Mouse (Mus musculus) inflammation-experienced regulatory T-cells (primary cell): ENCODE measurements around the gene Spin1. TPM values are rescaled to one million over a fixed set of nuclear protein-coding genes. Genes with fewer than 3 reads are reported as not detected.

Source experiments
- polyA plus RNA-seq, 2 experiments: library from polyadenylated mRNA; unstranded; fragments of 100-300 nt; shearing (Covaris generic); gene quantifications; one replicate each; pipeline ENCODE4 v1.2.1; 2017

Spin1 gene
- polyA plus RNA-seq: 10 to 100 TPM; 48.6 to 51.5 TPM

DNA sequence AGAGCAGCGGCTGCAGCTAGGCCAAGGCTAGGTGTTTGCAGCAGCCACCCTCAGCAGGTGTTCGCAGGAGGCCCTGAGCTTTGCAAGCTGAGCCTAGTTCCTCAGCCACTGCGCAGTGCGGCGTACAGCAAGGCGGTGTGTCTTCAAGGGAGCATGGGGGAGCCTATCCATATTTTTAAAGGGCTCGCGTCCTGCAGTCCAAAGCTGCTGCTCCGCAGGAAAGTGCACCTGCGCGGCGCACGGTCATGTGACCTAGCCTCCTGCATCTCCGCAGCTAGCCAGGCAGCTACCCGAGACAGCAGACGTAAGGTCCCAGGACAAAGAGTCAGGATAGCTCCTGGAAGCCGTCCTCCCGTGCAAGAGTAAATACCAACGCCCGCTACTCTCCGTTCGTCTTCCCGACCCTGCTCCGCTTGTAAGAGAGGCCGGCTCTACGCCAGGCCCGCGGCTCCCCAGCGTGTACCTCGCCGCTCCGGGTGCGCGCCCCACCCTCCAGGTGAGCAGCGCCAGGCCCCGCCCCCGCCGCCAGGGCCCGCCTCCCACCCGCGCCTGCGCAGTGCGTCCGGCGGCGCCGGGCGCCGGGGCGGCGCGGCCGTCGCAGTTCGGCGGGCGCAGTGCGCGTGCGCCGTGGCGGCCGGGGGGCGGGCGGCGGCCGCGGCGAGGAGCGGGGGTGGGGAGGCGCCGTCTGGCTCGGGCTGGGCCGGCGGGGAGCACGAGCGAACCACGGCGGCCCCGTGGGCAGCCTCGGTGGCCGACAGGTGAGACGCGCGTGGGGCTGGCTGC is at the start of gene Spin1:
Gene Spin1 (plus strand): TSS at position 648 of the 783 bp plus-strand sequence.

DNA sequence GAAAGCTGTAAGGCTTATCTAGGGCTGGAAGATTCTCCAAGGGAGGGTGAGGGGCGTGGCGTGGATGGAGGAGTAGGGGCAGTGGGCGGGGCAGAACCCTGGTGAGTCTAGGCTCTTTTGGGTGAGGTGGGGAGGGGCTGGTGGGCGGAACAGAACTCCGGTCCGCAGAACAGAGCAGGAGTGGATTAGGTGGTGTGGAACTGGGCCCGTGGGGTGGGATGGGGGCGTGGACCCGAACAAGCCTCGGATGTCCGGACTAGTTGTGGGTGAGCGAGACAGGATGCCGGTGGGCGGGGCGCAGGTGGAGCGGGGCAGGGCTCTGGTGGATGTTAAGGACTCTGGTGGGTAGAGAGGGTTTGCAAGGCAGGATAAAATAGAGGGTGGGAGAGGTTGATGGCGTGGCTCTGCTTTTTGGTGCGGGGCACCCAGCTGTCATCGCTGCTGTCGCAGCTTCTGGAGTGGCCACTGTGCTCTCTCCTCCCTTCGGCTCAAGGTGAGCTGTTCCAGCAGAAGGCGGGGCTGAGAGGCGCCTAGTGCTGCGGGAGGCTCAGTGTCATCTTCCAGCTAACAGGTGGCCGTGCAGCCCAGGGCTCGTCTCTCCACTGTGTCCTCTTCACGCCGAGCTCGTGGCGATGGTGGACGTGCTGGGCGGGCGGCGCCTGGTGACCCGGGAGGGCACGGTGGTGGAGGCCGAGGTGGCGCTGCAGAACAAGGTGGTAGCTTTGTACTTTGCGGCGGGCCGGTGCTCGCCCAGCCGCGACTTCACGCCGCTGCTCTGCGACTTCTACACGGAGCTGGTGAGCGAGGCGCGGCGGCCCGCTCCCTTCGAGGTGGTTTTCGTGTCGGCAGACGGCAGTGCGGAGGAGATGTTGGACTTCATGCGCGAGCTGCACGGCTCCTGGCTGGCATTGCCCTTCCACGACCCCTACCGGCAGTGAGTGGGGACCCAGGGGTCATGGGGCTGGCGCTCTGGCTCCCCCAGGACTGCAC is 70.3 kb downstream of the Spin1 start, which contains the start of gene Nxnl2:
Gene Nxnl2 (plus strand): TSS at position 332 of the 990 bp plus-strand sequence.

Other genes starting within 250 kb of the Spin1 start
- 1 to 10 TPM in 1 of 2 experiments, under 1 TPM in 1; 0.77 to 1.1 TPM for gene Nxnl2, start 70.1 kb downstream of the Spin1 start, polyA plus RNA-seq